Mouse (Mus musculus) midbrain, postnatal 0 days (tissue): ENCODE data around the gene Vgll4. TPM values are rescaled to one million over a fixed set of nuclear protein-coding genes. Genes with fewer than 3 reads are reported as not detected.
A peak's percentile ranks its signal among the peaks of the same experiment; 100 is the strongest.

Experiments
- ATAC-seq: fragments of 200-750 bp; cut with Nextera tagmentation; 2 replicates; pipeline ENCODE4 v1.8.0; 2017; ENCODE audit warnings: moderate number of reproducible peaks, mild to moderate bottlenecking, moderate TSS enrichment, moderate library complexity; ENCODE audit not compliant: low FRiP score
- DNase-seq: peaks from one replicate; pipeline ENCODE4 v3.0.0-alpha.2; 2015; ENCODE audit warnings: low spot score
- H3K27ac ChIP-seq: fragments of 300-500 bp; sonication (generic); 2 replicates; pipeline ENCODE4 v1.5.1; 2014; ENCODE audit warnings: low read depth, mild to moderate bottlenecking, low read length, mixed read lengths
- H3K27me3 ChIP-seq: fragments of 300-500 bp; sonication (generic); 2 replicates; pipeline ENCODE4 v1.6.1; 2014; ENCODE audit warnings: low read length, control low read depth, mixed read lengths; ENCODE audit not compliant: insufficient read depth
- H3K36me3 ChIP-seq: fragments of 300-500 bp; sonication (generic); 2 replicates; pipeline ENCODE4 v1.6.1; 2014; ENCODE audit warnings: low read length, control low read depth, mixed read lengths; ENCODE audit not compliant: insufficient read depth
- H3K4me1 ChIP-seq: fragments of 300-500 bp; sonication (generic); 2 replicates; pipeline ENCODE4 v1.6.1; 2014; ENCODE audit warnings: mild to moderate bottlenecking, control low read depth, antibody characterized with exemption, low read length, mixed read lengths; ENCODE audit not compliant: insufficient read depth
- H3K4me2 ChIP-seq: fragments of 300-500 bp; sonication (generic); 2 replicates; pipeline ENCODE4 v1.6.1; 2014; ENCODE audit warnings: low read depth, mild to moderate bottlenecking, low read length, mixed read lengths; ENCODE audit not compliant: poor library complexity, severe bottlenecking
- H3K4me3 ChIP-seq: fragments of 300-500 bp; sonication (generic); 2 replicates; pipeline ENCODE4 v1.5.1; 2014; ENCODE audit warnings: low read depth, mild to moderate bottlenecking, low read length, moderate library complexity
- H3K9ac ChIP-seq: fragments of 300-500 bp; sonication (generic); replicated peaks from 2 replicates; pipeline ENCODE4 v1.6.1; 2014; ENCODE audit warnings: mild to moderate bottlenecking, low read length, moderate library complexity, mixed read lengths; ENCODE audit not compliant: poor library complexity, severe bottlenecking
- H3K9me3 ChIP-seq: fragments of 300-500 bp; sonication (generic); 2 replicates; pipeline ENCODE4 v1.6.1; 2016; ENCODE audit warnings: low read length, control low read depth
- CTCF ChIP-seq: IDR thresholded peaks from 2 replicates; pipeline ENCODE4 v1.5.1; 2016; ENCODE audit warnings: antibody characterized with exemption, mild to moderate bottlenecking
- WGBS: fragments of 180-500 bp; shearing (Covaris S2); extraction: QIAGEN DNeasy Blood & Tissue Kit; methylation state at CpG from one replicate; pipeline ENCODE4 v1.1.7; 2014; 5-methylcytosine and 5-hydroxymethylcytosine counted together
- polyA plus RNA-seq: library from polyadenylated mRNA; unstranded; fragments of >200 nt; fragmentation: Nextera tagmentation; extraction: Ambion mirVana; gene quantifications from 2 replicates; pipeline ENCODE4 v1.2.1, GENCODE M21; 2015
- total RNA-seq: library from RNA; depleted of rRNA; stranded (reverse); fragments of >200 nt; gene quantifications from 2 replicates; pipeline ENCODE4 v1.2.3, GENCODE M21; 2014

Gene Vgll4
- total and polyA plus RNA-seq, 2 experiments from 2014 or later = 36.0 to 58.5 TPM

DNA sequence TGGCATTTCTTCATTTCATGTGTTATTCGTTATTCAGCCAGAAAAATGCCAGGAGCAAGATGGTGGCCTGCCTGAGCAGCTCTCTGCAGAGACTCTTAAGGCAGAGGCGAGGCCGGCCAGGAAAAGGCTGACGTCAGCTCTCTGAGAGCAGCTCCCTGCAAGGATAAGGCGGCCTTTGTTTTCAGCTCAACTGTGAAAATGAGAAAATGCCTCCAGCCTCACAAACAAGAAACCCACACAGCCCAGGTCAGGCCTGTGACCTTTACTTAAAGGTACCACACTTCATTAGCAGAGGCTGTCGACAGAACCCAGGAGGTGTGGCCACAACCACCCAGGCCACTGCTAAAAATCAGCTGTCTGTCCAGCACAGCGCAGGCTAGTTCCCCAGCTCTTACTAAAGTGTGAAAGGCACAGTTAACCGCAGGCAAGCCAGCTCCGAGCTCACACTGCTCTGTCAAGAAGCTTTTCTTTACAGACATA, 86.5 kb downstream of the Vgll4 start:
- H3K9me3 ChIP-seq = no peaks in the 10 kb centered on the region
- WGBS = 2% methylated on average over 9 of the region's 9 CpGs
- H3K4me1 ChIP-seq = peaks cover 22% of the 10 kb centered on the region; the same call in 1 of the 2 replicates
- no peak overlapping the region for H3K4me3 ChIP-seq
- ATAC-seq (peak; percentile 90), DNase-seq (peak; percentile 93)
- TF ChIP-seq CTCF = no peak
- H3K27ac ChIP-seq = peak overlapping the region; percentile 85
- no peaks in the 10 kb centered on the region for H3K36me3 ChIP-seq
- H3K9ac ChIP-seq = peak overlapping the region; percentile 34; the same call in 1 of the 2 replicates
- no peaks in the 10 kb centered on the region for H3K27me3 ChIP-seq
- H3K4me2 ChIP-seq = no peak overlapping the region

- DNase-seq (peak; percentile 50), ATAC-seq (peak; percentile 39)
- H3K27me3 ChIP-seq = no peaks in the 10 kb centered on the region
- peak overlapping the region; percentile 85 for H3K27ac ChIP-seq
- H3K4me3 ChIP-seq = no peak overlapping the region
- no peak for TF ChIP-seq CTCF
- H3K9me3 ChIP-seq = no peaks in the 10 kb centered on the region
- peaks cover 22% of the 10 kb centered on the region; the same call in 1 of the 2 replicates for H3K4me1 ChIP-seq
- H3K4me2 ChIP-seq = no peak overlapping the region
- H3K36me3 ChIP-seq = no peaks in the 10 kb centered on the region
- H3K9ac ChIP-seq = peak overlapping the region; percentile 46; the same call in 1 of the 2 replicates
- 17% methylated on average over 7 of the region's 7 CpGs for WGBS
Measured at GRCm38 (mm10) chr6:114882675-114883074, 87.1 kb downstream of the Vgll4 start.

- no peak overlapping the region for H3K4me3 ChIP-seq
- H3K4me1 ChIP-seq = peaks cover 22% of the 10 kb centered on the region; the same call in 1 of the 2 replicates
- peak overlapping the region; percentile 46; the same call in 1 of the 2 replicates for H3K9ac ChIP-seq
- ATAC-seq (no peak), DNase-seq (no peak)
- H3K27me3 ChIP-seq = no peaks in the 10 kb centered on the region
- TF ChIP-seq CTCF = no peak
- H3K27ac ChIP-seq = peak overlapping the region; percentile 85
- WGBS = 38% methylated on average over 5 of the region's 5 CpGs
- no peaks in the 10 kb centered on the region for H3K36me3 ChIP-seq
- H3K9me3 ChIP-seq = no peaks in the 10 kb centered on the region
- H3K4me2 ChIP-seq = no peak overlapping the region
Measured at GRCm38 (mm10) chr6:114882212-114882611, 87.6 kb downstream of the Vgll4 start.

GRCm38 (mm10) chr6:114880798-114881197, 89.0 kb downstream of the Vgll4 start:
- Histone ChIP-seq H3K4me3 (no peak overlapping the region), H3K27ac (no peak overlapping the region; the same call in 1 of the 2 replicates), H3K9me3 (no peaks in the 10 kb centered on the region), H3K27me3 (no peaks in the 10 kb centered on the region), H3K4me1 (peaks cover 22% of the 10 kb centered on the region; the same call in 1 of the 2 replicates), H3K36me3 (no peaks in the 10 kb centered on the region), H3K9ac (no peak overlapping the region), H3K4me2 (no peak overlapping the region)
- DNase-seq = no peak
- no peak for ATAC-seq
- TF ChIP-seq CTCF = no peak
- 82% methylated on average over 4 of the region's 4 CpGs for WGBS

DNA sequence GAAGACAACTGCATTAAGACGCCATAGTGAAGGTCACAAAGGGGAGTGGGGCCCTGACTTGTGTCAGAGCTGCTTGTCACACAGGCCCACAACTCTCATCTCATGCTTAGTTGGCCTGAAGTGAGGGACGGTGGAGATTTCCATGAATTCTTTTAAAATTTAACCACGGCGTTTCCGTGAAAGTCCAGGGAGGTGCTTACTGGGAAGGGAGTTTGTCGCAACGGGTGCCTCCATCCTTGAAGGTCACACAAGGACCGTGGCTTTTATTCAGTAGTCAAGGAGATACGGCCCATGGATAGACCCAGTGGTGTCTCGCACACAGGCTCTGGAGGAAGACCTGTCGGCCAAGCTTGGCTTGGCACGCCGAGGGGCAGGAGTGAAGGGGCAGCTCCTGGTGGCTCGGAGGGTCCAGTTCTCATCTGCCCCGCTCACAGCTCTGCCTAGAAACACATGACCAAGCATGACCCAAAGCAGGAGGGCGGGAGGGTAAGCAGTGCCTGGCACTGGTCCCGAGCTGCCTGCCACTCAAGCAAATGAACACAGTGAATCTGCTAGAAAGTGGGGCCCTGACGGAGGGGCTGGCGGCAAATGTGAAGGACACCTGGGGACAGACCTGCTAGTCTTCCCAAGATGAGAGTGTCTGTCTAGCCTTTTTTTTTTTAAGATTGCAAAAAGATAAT, 90.8 kb downstream of the Vgll4 start:
- TF ChIP-seq CTCF = no peak
- no peak overlapping the region for H3K9ac ChIP-seq
- H3K4me2 ChIP-seq = no peak overlapping the region
- H3K4me1 ChIP-seq = peaks cover 38% of the 10 kb centered on the region
- H3K4me3 ChIP-seq = no peak overlapping the region
- H3K36me3 ChIP-seq = no peaks in the 10 kb centered on the region
- H3K27ac ChIP-seq = no peak overlapping the region
- peak; percentile 69 for DNase-seq
- H3K9me3 ChIP-seq = no peaks in the 10 kb centered on the region
- H3K27me3 ChIP-seq = no peaks in the 10 kb centered on the region
- no peak for ATAC-seq
- 74% methylated on average over 19 of the region's 19 CpGs for WGBS

- H3K9ac ChIP-seq = no peak overlapping the region
- ATAC-seq (no peak), DNase-seq (no peak)
- no peak for TF ChIP-seq CTCF
- H3K4me1 ChIP-seq = peaks cover 28% of the 10 kb centered on the region
- H3K9me3 ChIP-seq = no peaks in the 10 kb centered on the region
- WGBS = 61% methylated on average over 6 of the region's 6 CpGs
- H3K4me2 ChIP-seq = no peak overlapping the region
- H3K4me3 ChIP-seq = no peak overlapping the region
- peak overlapping the region; percentile 38; the same call in 1 of the 2 replicates for H3K27ac ChIP-seq
- no peaks in the 10 kb centered on the region for H3K27me3 ChIP-seq
- no peaks in the 10 kb centered on the region for H3K36me3 ChIP-seq
Measured at GRCm38 (mm10) chr6:114876546-114876945, 93.2 kb downstream of the Vgll4 start.
